Mouse (Mus musculus): ENCODE data around the gene Clcnkb. TPM values are rescaled to one million over a fixed set of nuclear protein-coding genes. Genes with fewer than 3 reads are reported as not detected.

The Clcnkb gene
- total RNA-seq, 2 experiments from 2014 or later, result not detected

DNA sequence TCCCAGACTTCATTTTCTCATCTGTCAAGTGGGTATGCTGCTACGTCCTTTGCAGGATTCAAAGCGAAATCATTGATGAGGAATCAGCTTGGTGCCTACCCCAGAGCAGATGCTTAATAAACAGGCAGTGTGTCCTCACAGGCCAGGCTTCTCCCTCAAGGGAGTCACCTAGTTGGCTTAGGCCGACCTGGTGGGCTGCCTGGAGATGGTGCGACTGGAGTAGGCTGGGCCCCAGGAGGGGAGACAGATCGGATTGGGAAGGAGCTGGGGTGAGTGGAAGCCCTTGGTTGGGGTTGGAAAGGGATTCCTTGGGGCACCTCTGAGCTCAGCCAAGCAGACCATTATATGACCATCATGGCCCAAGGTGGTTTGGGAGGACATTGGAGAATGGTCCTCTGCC, 43.4 kb downstream of the Clcnkb start:
- intact Hi-C loops (cut with DNase I), result no loop called here
- DNase-seq (ENCODE audit: extremely low spot score in 1 of 2, low spot score in 2 of 2), result no peak

DNA sequence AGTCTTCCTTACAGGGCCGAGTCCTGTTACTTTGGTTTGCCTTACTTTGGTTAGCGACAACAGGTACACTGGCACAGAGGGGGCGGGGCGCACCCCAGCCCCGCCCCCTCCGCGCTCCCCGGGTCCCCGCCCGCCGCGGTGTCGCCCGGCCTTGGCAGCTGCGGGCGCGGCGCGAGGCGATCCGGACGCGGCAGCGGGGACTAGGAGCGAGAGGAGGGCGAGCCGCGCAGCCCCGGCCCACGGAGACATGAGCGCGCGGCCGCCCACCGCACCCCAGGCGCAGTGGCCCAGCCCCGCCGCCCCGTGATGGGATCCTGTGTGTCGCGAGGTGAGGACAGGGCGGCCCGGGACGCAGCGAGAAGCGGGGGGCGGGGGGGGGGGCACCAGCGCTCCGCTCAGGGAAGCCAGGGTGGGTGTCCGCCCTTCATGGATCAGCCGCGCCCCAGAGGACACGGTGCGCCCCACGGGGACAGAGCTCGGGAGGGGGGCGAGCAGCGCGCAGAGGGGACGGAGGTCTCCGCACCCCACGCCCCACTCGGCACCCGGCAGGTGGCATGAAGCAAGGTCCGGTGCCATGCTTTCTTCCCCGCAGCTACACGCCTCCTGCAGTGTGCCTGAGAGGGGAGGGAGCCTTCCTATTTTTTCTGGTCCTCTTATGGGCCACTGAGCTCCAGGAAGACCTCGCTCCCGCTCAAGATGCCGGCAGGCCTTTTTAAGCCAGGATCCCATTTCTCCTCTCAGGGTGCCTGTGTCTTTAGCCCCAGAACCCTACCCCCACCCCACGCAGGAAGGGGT, 47.6 kb downstream of the Clcnkb start, which contains the start of gene Fam131c:
TSS of gene Fam131c (plus strand) at position 224 of the 795 bp plus-strand sequence.
- intact Hi-C loops (cut with DNase I), result loop anchor here (10.0 kb wide), 1 partner anchor 153 kb away; the partner anchor contains the start of gene Rsg1
- peak in 1 of 2 experiments; percentile 41 for DNase-seq (ENCODE audit: extremely low spot score in 1 of 2, low spot score in 2 of 2)

DNA sequence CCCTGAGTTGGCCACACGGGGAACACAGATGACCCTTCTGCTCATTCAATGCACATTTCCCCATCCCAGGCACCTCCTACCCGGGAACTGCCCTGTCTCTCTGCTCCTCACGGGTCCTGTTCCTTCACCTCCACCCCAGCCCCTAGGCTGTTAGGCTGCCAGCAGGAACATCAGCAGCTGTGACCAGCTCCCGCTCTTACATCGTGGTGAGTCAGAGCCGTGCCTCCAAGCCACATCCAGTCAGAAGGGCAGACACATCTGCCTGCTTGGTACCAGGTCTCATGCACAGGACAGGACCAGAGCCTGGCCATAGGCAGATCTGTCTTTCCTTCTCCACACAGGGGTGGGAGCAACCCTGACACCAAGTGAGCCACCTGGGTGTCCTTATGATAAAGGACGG, 49.9 kb downstream of the Clcnkb start:
- DNase-seq (ENCODE audit: extremely low spot score in 1 of 2, low spot score in 2 of 2), result no peak
- intact Hi-C loops (cut with DNase I), result loop anchor here (10.0 kb wide), 1 partner anchor 151 kb away; the partner anchor contains the start of gene Rsg1

DNA sequence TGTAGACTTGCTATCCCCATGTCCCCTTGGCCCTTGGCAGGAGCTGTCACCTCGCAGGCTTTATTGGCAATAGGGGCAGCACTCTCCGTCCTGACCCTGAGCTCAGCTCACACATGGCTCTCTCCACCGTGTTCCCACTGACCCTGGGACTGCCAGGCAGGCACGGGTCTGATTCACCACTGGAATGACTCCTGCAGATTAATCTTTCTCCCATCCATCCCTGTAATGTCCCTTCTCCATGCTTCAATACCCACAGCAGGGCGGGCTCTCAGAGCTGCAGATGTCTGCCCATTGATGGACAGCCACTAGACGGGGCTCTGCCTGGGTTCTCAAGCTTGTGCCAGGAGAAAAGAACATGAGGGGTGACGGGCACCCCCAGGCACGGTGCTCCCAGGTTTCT, 50.7 kb downstream of the Clcnkb start:
- DNase-seq (ENCODE audit: extremely low spot score in 1 of 2, low spot score in 2 of 2), result no peak
- intact Hi-C loops (cut with DNase I), result loop anchor here (10.0 kb wide), 1 partner anchor 150 kb away; the partner anchor contains the start of gene Rsg1

DNA sequence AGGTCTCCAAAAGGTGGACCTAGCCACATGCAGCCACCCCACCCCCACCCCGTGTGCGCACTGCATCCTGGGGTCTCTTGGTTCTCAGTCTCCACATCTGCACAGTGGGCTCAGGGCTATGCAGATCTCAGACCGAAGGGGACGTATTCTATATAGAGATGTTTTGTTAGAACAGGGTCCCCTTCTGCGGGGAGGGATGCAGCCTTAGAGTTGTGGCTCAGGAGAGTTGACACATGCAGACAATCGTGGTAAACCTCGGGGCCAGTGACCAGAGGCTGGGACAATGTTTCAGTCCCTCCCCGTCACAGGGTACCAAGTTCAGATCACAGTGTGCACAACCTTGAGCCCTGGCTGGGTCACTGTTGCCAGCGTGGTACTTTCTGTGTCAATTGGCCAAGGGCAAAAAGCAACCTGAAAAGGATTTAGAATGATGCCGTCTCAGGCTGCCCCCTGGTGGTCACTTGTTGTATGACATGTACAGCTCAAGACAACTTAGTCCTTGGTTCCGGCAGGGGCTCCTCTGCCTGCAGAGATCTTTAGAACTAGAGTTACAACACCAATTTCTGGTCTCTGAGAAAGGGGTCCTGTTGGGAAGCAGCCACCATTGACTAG, 52.8 kb downstream of the Clcnkb start:
- intact Hi-C loops (cut with DNase I), result loop anchor here (1.0 to 10.0 kb wide), 3 partner anchors 90 to 221 kb away; partner anchors contain the start of gene Rsg1
- DNase-seq (ENCODE audit: extremely low spot score in 1 of 2, low spot score in 2 of 2), result peak; percentile 63 to 75

DNA sequence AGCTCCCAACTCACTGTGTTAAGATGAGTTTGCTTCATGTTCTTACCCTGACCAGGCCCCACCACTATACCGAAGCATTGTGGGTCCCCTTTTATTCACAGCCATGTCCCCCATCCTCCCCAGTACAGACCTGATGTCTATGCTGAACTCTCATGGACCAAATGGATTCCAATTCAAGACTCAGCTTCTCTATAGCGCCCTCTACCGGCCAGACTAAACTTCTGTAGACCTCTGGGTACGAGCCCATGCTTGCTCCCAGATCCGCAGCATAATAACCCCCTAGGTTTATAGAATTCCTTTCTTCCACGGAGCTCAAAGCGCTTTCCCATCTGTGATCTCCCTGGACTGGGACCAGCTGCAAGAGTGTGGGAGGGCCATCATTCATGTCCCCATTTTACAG, 55.0 kb downstream of the Clcnkb start:
- no peak for DNase-seq (ENCODE audit: extremely low spot score in 1 of 2, low spot score in 2 of 2)
- intact Hi-C loops (cut with DNase I), result loop anchor here (5.0 to 10.0 kb wide), 2 partner anchors 146 to 219 kb away; partner anchors contain the start of gene Rsg1

DNA sequence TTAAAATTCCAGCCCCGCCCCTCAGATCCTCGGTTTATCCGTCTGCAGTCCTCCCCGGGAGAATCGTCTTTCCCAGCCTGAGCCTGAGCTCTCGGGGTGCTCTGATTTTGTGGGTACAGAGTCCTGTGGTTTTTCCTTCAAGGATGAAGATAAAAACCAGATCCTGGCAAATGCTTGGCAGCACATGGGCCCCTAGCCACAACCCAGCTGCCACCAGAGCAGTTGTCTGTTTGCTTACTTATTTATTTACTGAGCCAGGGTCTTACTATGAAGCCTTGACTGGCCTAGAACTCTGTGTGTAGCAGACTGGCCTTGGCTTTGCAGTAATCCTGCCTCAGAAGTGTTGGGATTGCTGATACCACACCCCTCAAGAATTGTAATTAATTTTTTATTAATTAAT, 56.6 kb downstream of the Clcnkb start:
- intact Hi-C loops (cut with DNase I), result no loop called here

DNA sequence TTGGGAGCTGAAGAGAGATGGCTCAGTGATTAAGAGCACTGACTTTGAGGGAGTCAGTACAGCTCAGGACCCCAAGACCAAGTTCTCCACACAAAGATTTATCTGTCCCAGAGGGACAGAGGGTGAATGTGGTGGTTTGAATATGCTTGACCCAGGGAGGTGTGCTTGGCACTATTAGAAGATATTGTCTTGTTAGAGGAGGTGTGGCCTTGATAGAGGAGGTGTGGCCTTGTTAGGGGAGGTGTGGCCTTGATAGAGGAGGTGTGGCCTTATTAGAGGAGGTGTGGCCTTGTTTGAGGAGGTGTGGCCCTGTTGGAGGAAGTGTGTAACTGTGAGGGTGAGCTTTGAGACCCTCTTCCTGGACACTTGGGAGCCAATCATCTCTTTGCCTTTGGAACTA, 58.0 kb downstream of the Clcnkb start:
- no peak for DNase-seq (ENCODE audit: extremely low spot score in 1 of 2, low spot score in 2 of 2)

More for the DNA sequence above, 56.6 kb downstream of the Clcnkb start:
- DNase-seq (ENCODE audit: extremely low spot score in 1 of 2, low spot score in 2 of 2), result no peak

More for the DNA sequence above, 58.0 kb downstream of the Clcnkb start:
- intact Hi-C loops (cut with DNase I), result no loop called here

Other genes with a start within 250 kb of the Clcnkb start
- 1 to 10 TPM; 3.5 to 5.0 TPM for gene Rsg1, start 202.1 kb downstream of the Clcnkb start, total RNA-seq (2021)
- gene Arhgef19, start 176.5 kb downstream of the Clcnkb start, total RNA-seq (2021), result 1 to 10 TPM; 4.2 to 5.9 TPM
- 1 to 10 TPM; 1.9 TPM for gene Epha2, start 114.8 kb downstream of the Clcnkb start, total RNA-seq (2021)
- gene Fam131c, start 47.8 kb downstream of the Clcnkb start, total RNA-seq (2021), result 10 to 100 TPM; 10.8 to 12.1 TPM
- gene Clcnka, start 17.3 kb downstream of the Clcnkb start, total RNA-seq (2021), result not detected
- under 1 TPM; 0.11 to 0.20 TPM for gene Hspb7, start 4.8 kb upstream of the Clcnkb start, total RNA-seq (2021)
- gene Srarp, start 20.1 kb upstream of the Clcnkb start, total RNA-seq (2021), result 1 to 10 TPM; 2.5 to 3.5 TPM
- 10 to 100 TPM; 23.0 to 26.1 TPM for gene Zbtb17, start 28.6 kb upstream of the Clcnkb start, total RNA-seq (2021)
- gene Spen, start 122.6 kb upstream of the Clcnkb start, total RNA-seq (2021), result 10 to 100 TPM; 56.8 to 59.9 TPM
- gene Fblim1, start 190.1 kb upstream of the Clcnkb start, total RNA-seq (2021), result 1 to 10 TPM; 4.4 to 6.0 TPM
- gene Tmem82, start 202.6 kb upstream of the Clcnkb start, total RNA-seq (2021), result under 1 TPM; 0.28 to 0.79 TPM
- 1 to 10 TPM; 2.3 to 4.1 TPM for gene Slc25a34, start 207.8 kb upstream of the Clcnkb start, total RNA-seq (2021)
- 10 to 100 TPM; 49.0 to 55.0 TPM for gene Plekhm2, start 248.9 kb upstream of the Clcnkb start, total RNA-seq (2021)